Mouse (Mus musculus) cerebellum, adult 9-10 months (tissue): Measurements from ENCODE around the gene Gbgt1.
"Not testable (repeated sequence)": the region's sequence is repeated elsewhere in the genome, so short reads cannot be mapped to it uniquely, and the experiment has no call there.

Experiments
- DNase-seq: peaks from one replicate; pipeline ENCODE4 v3.0.0; 2022

The Gbgt1 gene

GRCm38 (mm10) chr2:28502987-28503386 lies 6.3 kb downstream of the Gbgt1 start:
- no peak for DNase-seq

- DNase-seq, result no peak
Measured at GRCm38 (mm10) chr2:28504676-28505075, 8.0 kb downstream of the Gbgt1 start.

- DNase-seq, result no peak
Measured at GRCm38 (mm10) chr2:28505795-28506194, 9.1 kb downstream of the Gbgt1 start, which contains the start of gene Gm10134. Gene Gm10134, plus strand, starts transcription at chr2:28506095.

GRCm38 (mm10) chr2:28506291-28506690 lies 9.6 kb downstream of the Gbgt1 start:
- DNase-seq, result no peak

GRCm38 (mm10) chr2:28511600-28511999 lies 14.9 kb downstream of the Gbgt1 start:
- not testable (repeated sequence) for DNase-seq

- peak; percentile 82 for DNase-seq
Measured at GRCm38 (mm10) chr2:28512798-28513401, 16.2 kb downstream of the Gbgt1 start, which contains the start of gene Ralgds. Gene Ralgds, plus strand, starts transcription at chr2:28513125.

GRCm38 (mm10) chr2:28513431-28514370 lies 17.0 kb downstream of the Gbgt1 start:
- peak; percentile 72 for DNase-seq

GRCm38 (mm10) chr2:28514489-28514888 lies 17.8 kb downstream of the Gbgt1 start:
- DNase-seq, result peak; percentile 93

- peak; percentile 82 for DNase-seq
Measured at GRCm38 (mm10) chr2:28517206-28517909, 20.7 kb downstream of the Gbgt1 start.

GRCm38 (mm10) chr2:28518231-28518630 lies 21.5 kb downstream of the Gbgt1 start:
- DNase-seq, result peak; percentile 29

GRCm38 (mm10) chr2:28520581-28520980 lies 23.9 kb downstream of the Gbgt1 start:
- DNase-seq, result peak; percentile 78

GRCm38 (mm10) chr2:28521571-28522151 lies 25.0 kb downstream of the Gbgt1 start:
- peak; percentile 74 for DNase-seq

GRCm38 (mm10) chr2:28522166-28522565 lies 25.5 kb downstream of the Gbgt1 start:
- DNase-seq, result no peak

- peak; percentile 85 for DNase-seq
Measured at GRCm38 (mm10) chr2:28523643-28524117, 27.0 kb downstream of the Gbgt1 start.

GRCm38 (mm10) chr2:28524406-28524805 lies 27.7 kb downstream of the Gbgt1 start:
- peak; percentile 34 for DNase-seq

GRCm38 (mm10) chr2:28525219-28525942 lies 28.7 kb downstream of the Gbgt1 start:
- DNase-seq, result peak; percentile 79

- DNase-seq, result peak; percentile 56
Measured at GRCm38 (mm10) chr2:28525943-28526876, 29.5 kb downstream of the Gbgt1 start.

GRCm38 (mm10) chr2:28527436-28528353 lies 31.0 kb downstream of the Gbgt1 start:
- DNase-seq, result peak; percentile 63

GRCm38 (mm10) chr2:28528354-28528730 lies 31.7 kb downstream of the Gbgt1 start:
- DNase-seq, result no peak

- peak; percentile 46 for DNase-seq
Measured at GRCm38 (mm10) chr2:28529856-28530255, 33.2 kb downstream of the Gbgt1 start.
